Mouse (Mus musculus): Measurements from ENCODE around the gene Abcc9. TPM values are rescaled to one million over a fixed set of nuclear protein-coding genes. Genes with fewer than 3 reads are reported as not detected.
A peak's percentile ranks its signal among the peaks of the same experiment; 100 is the strongest.

Gene Abcc9
- polyA plus RNA-seq, 1 experiment from 2014 or later, result 16.7 TPM

GRCm38 (mm10) chr6:142614324-142614723, 87.8 kb downstream of the Abcc9 start:
- no peak overlapping the region for H3K4me2 ChIP-seq (ENCODE audit: low read depth, low read length)
- no peaks in the 10 kb centered on the region for H3K4me1 ChIP-seq (ENCODE audit: control insufficient read depth, insufficient read depth, low read length)
- H3K27ac ChIP-seq (ENCODE audit: low read length), result no peak overlapping the region
- no peak overlapping the region for H3K9ac ChIP-seq (ENCODE audit: low read length)
- no peak overlapping the region for H3K4me3 ChIP-seq (ENCODE audit: low read length)
- WGBS, result 69% methylated on average over 10 of the region's 10 CpGs
- no peaks in the 10 kb centered on the region for H3K27me3 ChIP-seq (ENCODE audit: control insufficient read depth, insufficient read depth, low read length)
- no peaks in the 10 kb centered on the region for H3K9me3 ChIP-seq (replicated peaks; ENCODE audit: control insufficient read depth, low read length)
- no peak for ATAC-seq (replicated peaks; ENCODE audit: extremely low read depth, insufficient read depth, low FRiP score)
- H3K36me3 ChIP-seq (ENCODE audit: control insufficient read depth, insufficient read depth), result peaks cover 4% of the 10 kb centered on the region; the same call in 1 of the 2 replicates

GRCm38 (mm10) chr6:142612366-142612765, 89.7 kb downstream of the Abcc9 start:
- H3K27me3 ChIP-seq (ENCODE audit: control insufficient read depth, insufficient read depth, low read length), result no peaks in the 10 kb centered on the region
- H3K4me2 ChIP-seq (ENCODE audit: low read depth, low read length), result no peak overlapping the region
- ATAC-seq (replicated peaks; ENCODE audit: extremely low read depth, insufficient read depth, low FRiP score), result no peak
- WGBS, result 63% methylated on average over 8 of the region's 8 CpGs
- H3K36me3 ChIP-seq (ENCODE audit: control insufficient read depth, insufficient read depth), result no peaks in the 10 kb centered on the region; the same call in 1 of the 2 replicates
- H3K9ac ChIP-seq (ENCODE audit: low read length), result no peak overlapping the region
- H3K9me3 ChIP-seq (replicated peaks; ENCODE audit: control insufficient read depth, low read length), result no peaks in the 10 kb centered on the region
- H3K27ac ChIP-seq (ENCODE audit: low read length), result no peak overlapping the region
- H3K4me1 ChIP-seq (ENCODE audit: control insufficient read depth, insufficient read depth, low read length), result peaks cover 5% of the 10 kb centered on the region
- H3K4me3 ChIP-seq (ENCODE audit: low read length), result no peak overlapping the region

GRCm38 (mm10) chr6:142609401-142610373, 92.4 kb downstream of the Abcc9 start:
- WGBS, result 52% methylated on average over 9 of the region's 9 CpGs
- H3K36me3 ChIP-seq (ENCODE audit: control insufficient read depth, insufficient read depth), result no peaks in the 10 kb centered on the region; the same call in 1 of the 2 replicates
- H3K4me2 ChIP-seq (ENCODE audit: low read depth, low read length), result no peak overlapping the region
- no peak; the same call in 1 of the 2 replicates for ATAC-seq (replicated peaks; ENCODE audit: extremely low read depth, insufficient read depth, low FRiP score)
- H3K4me1 ChIP-seq (ENCODE audit: control insufficient read depth, insufficient read depth, low read length), result peaks cover 13% of the 10 kb centered on the region
- H3K27me3 ChIP-seq (ENCODE audit: control insufficient read depth, insufficient read depth, low read length), result no peaks in the 10 kb centered on the region
- H3K9me3 ChIP-seq (replicated peaks; ENCODE audit: control insufficient read depth, low read length), result no peaks in the 10 kb centered on the region
- H3K27ac ChIP-seq (ENCODE audit: low read length), result no peak overlapping the region
- H3K9ac ChIP-seq (ENCODE audit: low read length), result no peak overlapping the region
- no peak overlapping the region for H3K4me3 ChIP-seq (ENCODE audit: low read length)

GRCm38 (mm10) chr6:142607080-142607479, 95.0 kb downstream of the Abcc9 start:
- ATAC-seq (replicated peaks; ENCODE audit: extremely low read depth, insufficient read depth, low FRiP score), result peak; percentile 47
- H3K9ac ChIP-seq (ENCODE audit: low read length), result no peak overlapping the region
- peak overlapping the region; percentile 59 for H3K27ac ChIP-seq (ENCODE audit: low read length)
- peaks cover 6% of the 10 kb centered on the region; the same call in 1 of the 2 replicates for H3K36me3 ChIP-seq (ENCODE audit: control insufficient read depth, insufficient read depth)
- H3K4me2 ChIP-seq (ENCODE audit: low read depth, low read length), result no peak overlapping the region; the same call in 1 of the 2 replicates
- WGBS, result 32% methylated on average over 7 of the region's 7 CpGs
- H3K27me3 ChIP-seq (ENCODE audit: control insufficient read depth, insufficient read depth, low read length), result no peaks in the 10 kb centered on the region
- H3K9me3 ChIP-seq (replicated peaks; ENCODE audit: control insufficient read depth, low read length), result no peaks in the 10 kb centered on the region
- peaks cover 13% of the 10 kb centered on the region for H3K4me1 ChIP-seq (ENCODE audit: control insufficient read depth, insufficient read depth, low read length)
- no peak overlapping the region for H3K4me3 ChIP-seq (ENCODE audit: low read length)

- Histone ChIP-seq H3K4me1 (ENCODE audit: control insufficient read depth, insufficient read depth, low read length) (peaks cover 10% of the 10 kb centered on the region), H3K27ac (ENCODE audit: low read length) (no peak overlapping the region), H3K27me3 (ENCODE audit: control insufficient read depth, insufficient read depth, low read length) (no peaks in the 10 kb centered on the region), H3K36me3 (ENCODE audit: control insufficient read depth, insufficient read depth) (peaks cover 11% of the 10 kb centered on the region; the same call in 1 of the 2 replicates), H3K4me3 (ENCODE audit: low read length) (no peak overlapping the region), H3K9me3 (replicated peaks; ENCODE audit: control insufficient read depth, low read length) (no peaks in the 10 kb centered on the region), H3K9ac (ENCODE audit: low read length) (no peak overlapping the region), H3K4me2 (ENCODE audit: low read depth, low read length) (no peak overlapping the region)
- WGBS, result 73% methylated on average over 6 of the region's 6 CpGs
- no peak for ATAC-seq (replicated peaks; ENCODE audit: extremely low read depth, insufficient read depth, low FRiP score)
These were observed 99.3 kb downstream of the Abcc9 start for GRCm38 (mm10) chr6:142602772-142603171.

GRCm38 (mm10) chr6:142578831-142579230, 123.3 kb downstream of the Abcc9 start:
- no peaks in the 10 kb centered on the region for H3K9me3 ChIP-seq (replicated peaks; ENCODE audit: control insufficient read depth, low read length)
- WGBS, result 56% methylated on average over 4 of the region's 4 CpGs
- H3K4me2 ChIP-seq (ENCODE audit: low read depth, low read length), result no peak overlapping the region
- no peak overlapping the region for H3K4me3 ChIP-seq (ENCODE audit: low read length)
- no peaks in the 10 kb centered on the region for H3K36me3 ChIP-seq (ENCODE audit: control insufficient read depth, insufficient read depth)
- H3K27ac ChIP-seq (ENCODE audit: low read length), result no peak overlapping the region
- H3K27me3 ChIP-seq (ENCODE audit: control insufficient read depth, insufficient read depth, low read length), result no peaks in the 10 kb centered on the region
- ATAC-seq (replicated peaks; ENCODE audit: extremely low read depth, insufficient read depth, low FRiP score), result no peak
- H3K9ac ChIP-seq (ENCODE audit: low read length), result no peak overlapping the region
- H3K4me1 ChIP-seq (ENCODE audit: control insufficient read depth, insufficient read depth, low read length), result no peaks in the 10 kb centered on the region

- WGBS, result 74% methylated on average over 6 of the region's 6 CpGs
- Histone ChIP-seq H3K9ac (ENCODE audit: low read length) (no peak overlapping the region), H3K4me2 (ENCODE audit: low read depth, low read length) (no peak overlapping the region), H3K27me3 (ENCODE audit: control insufficient read depth, insufficient read depth, low read length) (peaks cover 3% of the 10 kb centered on the region; the same call in 1 of the 2 replicates), H3K36me3 (ENCODE audit: control insufficient read depth, insufficient read depth) (no peaks in the 10 kb centered on the region), H3K27ac (ENCODE audit: low read length) (no peak overlapping the region), H3K4me1 (ENCODE audit: control insufficient read depth, insufficient read depth, low read length) (no peaks in the 10 kb centered on the region), H3K9me3 (replicated peaks; ENCODE audit: control insufficient read depth, low read length) (no peaks in the 10 kb centered on the region), H3K4me3 (ENCODE audit: low read length) (no peak overlapping the region)
- no peak for ATAC-seq (replicated peaks; ENCODE audit: extremely low read depth, insufficient read depth, low FRiP score)
These were observed 124.3 kb downstream of the Abcc9 start for GRCm38 (mm10) chr6:142577801-142578200.

GRCm38 (mm10) chr6:142572876-142573275, 129.2 kb downstream of the Abcc9 start:
- peaks cover 11% of the 10 kb centered on the region for H3K27me3 ChIP-seq (ENCODE audit: control insufficient read depth, insufficient read depth, low read length)
- no peak overlapping the region for H3K4me2 ChIP-seq (ENCODE audit: low read depth, low read length)
- peaks cover 17% of the 10 kb centered on the region for H3K4me1 ChIP-seq (ENCODE audit: control insufficient read depth, insufficient read depth, low read length)
- ATAC-seq (replicated peaks; ENCODE audit: extremely low read depth, insufficient read depth, low FRiP score), result no peak
- no peaks in the 10 kb centered on the region for H3K36me3 ChIP-seq (ENCODE audit: control insufficient read depth, insufficient read depth)
- H3K4me3 ChIP-seq (ENCODE audit: low read length), result no peak overlapping the region
- no peak overlapping the region for H3K9ac ChIP-seq (ENCODE audit: low read length)
- no peak overlapping the region for H3K27ac ChIP-seq (ENCODE audit: low read length)
- 41% methylated on average over 6 of the region's 6 CpGs for WGBS
- H3K9me3 ChIP-seq (replicated peaks; ENCODE audit: control insufficient read depth, low read length), result no peaks in the 10 kb centered on the region
